Comparison of ENCODE assay signal across 9 mouse cellular contexts in genomic region chr4:111597249-111597661, GRCm38 (mm10).
DNase-seq lines count a peak whose midpoint lies in the region; ATAC-seq lines count a peak whose summit lies in the region.
"Had no signal": no experiment of that assay in that cellular context is flagged by ENCODE, and none has a peak within 500 bp of the region (broad histone marks: within the 10 kb centered on the region; RNA-seq: fewer than 3 reads in every experiment).

No protein-coding gene starts in this region.

- H3K36me3 ChIP-seq in forebrain, embryonic 12.5 days (replicated peaks): no peaks in the 10 kb centered on the region
- H3K36me3 ChIP-seq in forebrain, embryonic 10.5 days (replicated peaks): no peaks in the 10 kb centered on the region
- no peaks in the 10 kb centered on the region for H3K36me3 ChIP-seq in neural tube, embryonic 14.5 days (ENCODE audit: control insufficient read depth, insufficient read depth, low read length)
- H3K36me3 ChIP-seq in intestine, embryonic 16.5 days (ENCODE audit: control insufficient read depth, insufficient read depth, low read length): no peaks in the 10 kb centered on the region

- no peak overlapping the region for H3K4me3 ChIP-seq in forebrain, embryonic 12.5 days (replicated peaks)
- H3K4me3 ChIP-seq in forebrain, embryonic 10.5 days: no peak overlapping the region
- no peak overlapping the region for H3K4me3 ChIP-seq in neural tube, embryonic 14.5 days (ENCODE audit: low read depth, low read length)
- H3K4me3 ChIP-seq in intestine, embryonic 16.5 days (ENCODE audit: low read length): no peak overlapping the region

- DNase-seq in forebrain, embryonic 10.5 days (ENCODE audit: extremely low spot score, low spot score): no peak
- DNase-seq in adrenal gland, adult 8-10 months: peak; percentile 65
- peak; percentile 7 for DNase-seq in heart, adult 8-10 months (ENCODE audit: low spot score)
- DNase-seq in left cerebral cortex, adult 18-20 months (ENCODE audit: low spot score in 2 of 2): peak; percentile 12 to 20

- no peak overlapping the region for H3K27ac ChIP-seq in forebrain, embryonic 12.5 days
- no peak overlapping the region for H3K27ac ChIP-seq in forebrain, embryonic 10.5 days
- H3K27ac ChIP-seq in neural tube, embryonic 14.5 days (ENCODE audit: low read depth, low read length): no peak overlapping the region
- no peak overlapping the region for H3K27ac ChIP-seq in intestine, embryonic 16.5 days (ENCODE audit: low read length)
- H3K27ac ChIP-seq: kidney, postnatal 0 days had no signal

- H3K9me3 ChIP-seq in forebrain, embryonic 12.5 days: no peaks in the 10 kb centered on the region
- no peaks in the 10 kb centered on the region for H3K9me3 ChIP-seq in forebrain, embryonic 10.5 days
- no peaks in the 10 kb centered on the region for H3K9me3 ChIP-seq in neural tube, embryonic 14.5 days (ENCODE audit: control insufficient read depth, low read length)
- H3K9me3 ChIP-seq in intestine, embryonic 16.5 days (ENCODE audit: control insufficient read depth, low read length): no peaks in the 10 kb centered on the region

- H3K9ac ChIP-seq in forebrain, embryonic 12.5 days: no peak overlapping the region
- H3K9ac ChIP-seq in neural tube, embryonic 14.5 days (replicated peaks; ENCODE audit: low read depth, low read length): no peak overlapping the region
- no peak overlapping the region for H3K9ac ChIP-seq in intestine, embryonic 16.5 days (ENCODE audit: low read depth, low read length)

- WGBS in forebrain, embryonic 12.5 days: 85% methylated on average over 2 of the region's 2 CpGs
- WGBS in forebrain, embryonic 10.5 days: 95% methylated on average over 2 of the region's 2 CpGs
- 95% methylated on average over 2 of the region's 2 CpGs for WGBS in neural tube, embryonic 14.5 days
- WGBS in intestine, embryonic 16.5 days: 83% methylated on average over 2 of the region's 2 CpGs

- ATAC-seq in forebrain, embryonic 12.5 days (ENCODE audit: low FRiP score): peak; percentile 23; the same call in 1 of the 2 replicates
- peak; percentile 92 for ATAC-seq in neural tube, embryonic 14.5 days (ENCODE audit: low read depth)
- ATAC-seq in CD4-positive, CD25-positive, alpha-beta regulatory T cell, adult 4 months: no peak
- ATAC-seq in intestine, embryonic 16.5 days: no peak

- peaks cover 3% of the 10 kb centered on the region; the same call in 1 of the 2 replicates for H3K4me1 ChIP-seq in forebrain, embryonic 12.5 days
- H3K4me1 ChIP-seq in forebrain, embryonic 10.5 days: no peaks in the 10 kb centered on the region
- H3K4me1 ChIP-seq in neural tube, embryonic 14.5 days (ENCODE audit: control insufficient read depth, insufficient read depth, low read length): no peaks in the 10 kb centered on the region
- H3K4me1 ChIP-seq in intestine, embryonic 16.5 days (ENCODE audit: control insufficient read depth, insufficient read depth, low read length): 0 out of 2 replicates have a peak, but pooled peaks cover 3% of the 10 kb centered on the region

- no peaks in the 10 kb centered on the region for H3K27me3 ChIP-seq in forebrain, embryonic 12.5 days
- H3K27me3 ChIP-seq in forebrain, embryonic 10.5 days (ENCODE audit: poor library complexity, severe bottlenecking): no peaks in the 10 kb centered on the region
- H3K27me3 ChIP-seq in neural tube, embryonic 14.5 days (ENCODE audit: control insufficient read depth, insufficient read depth, low read length): no peaks in the 10 kb centered on the region
- H3K27me3 ChIP-seq in intestine, embryonic 16.5 days (replicated peaks; ENCODE audit: control insufficient read depth, insufficient read depth, low read length): no peaks in the 10 kb centered on the region

- no peak overlapping the region for H3K4me2 ChIP-seq in forebrain, embryonic 12.5 days
- H3K4me2 ChIP-seq in neural tube, embryonic 14.5 days (ENCODE audit: low read depth, low read length): no peak overlapping the region
- H3K4me2 ChIP-seq in intestine, embryonic 16.5 days (ENCODE audit: low read depth, low read length): no peak overlapping the region

Comparison
In these comparisons a context has a peak if more than half of its experiments do, and no peak if none do; other contexts are left out.
1. ATAC-seq: peak in forebrain, embryonic 12.5 days (single experiment) and neural tube, embryonic 14.5 days (single experiment); none in CD4-positive, CD25-positive, alpha-beta regulatory T cell, adult 4 months (single experiment) and intestine, embryonic 16.5 days (single experiment).